In genomic region chr16:95342030-95342429, GRCm38 (mm10) we compare ENCODE assay signal across 8 mouse cellular contexts.
DNase-seq lines count a peak whose midpoint lies in the region; ATAC-seq and TF ChIP-seq lines count a peak whose summit lies in the region.

No protein-coding gene starts in this region.

- TF ChIP-seq POLR2A in CH12.LX (IDR thresholded peaks at IDR 0.05; ENCODE audit: low read depth, low read length) = no peak

- H3K27me3 ChIP-seq in forebrain, embryonic 13.5 days = no peaks in the 10 kb centered on the region
- H3K27me3 ChIP-seq in forebrain, embryonic 10.5 days (ENCODE audit: poor library complexity, severe bottlenecking) = peaks cover 11% of the 10 kb centered on the region; the same call in 1 of the 2 replicates
- H3K27me3 ChIP-seq in liver, embryonic 14.5 days (ENCODE audit: control insufficient read depth, insufficient read depth, low read length) = no peaks in the 10 kb centered on the region
- peaks cover 1% of the 10 kb centered on the region for H3K27me3 ChIP-seq in CH12.LX (replicated peaks)
- peaks cover 13% of the 10 kb centered on the region; the same call in 1 of the 2 replicates for H3K27me3 ChIP-seq in intestine, postnatal 0 days (replicated peaks; ENCODE audit: control insufficient read depth, insufficient read depth, low read length)

- H3K27ac ChIP-seq in forebrain, embryonic 13.5 days = no peak overlapping the region
- H3K27ac ChIP-seq in forebrain, embryonic 10.5 days = no peak overlapping the region
- no peak overlapping the region for H3K27ac ChIP-seq in liver, embryonic 14.5 days
- no peak overlapping the region for H3K27ac ChIP-seq in CH12.LX (ENCODE audit: insufficient read depth, low read depth)
- no peak overlapping the region for H3K27ac ChIP-seq in intestine, postnatal 0 days (ENCODE audit: low read depth, low read length)

- no peaks in the 10 kb centered on the region for H3K36me3 ChIP-seq in forebrain, embryonic 13.5 days (ENCODE audit: poor library complexity, severe bottlenecking)
- no peaks in the 10 kb centered on the region for H3K36me3 ChIP-seq in forebrain, embryonic 10.5 days (replicated peaks)
- no peaks in the 10 kb centered on the region for H3K36me3 ChIP-seq in liver, embryonic 14.5 days (replicated peaks; ENCODE audit: control insufficient read depth, insufficient read depth, low read depth)
- no peaks in the 10 kb centered on the region for H3K36me3 ChIP-seq in CH12.LX (replicated peaks in 1 of 2; ENCODE audit: control insufficient read depth in 1 of 2, insufficient read depth in 1 of 2, low read length in 1 of 2)
- H3K36me3 ChIP-seq in intestine, postnatal 0 days (ENCODE audit: control insufficient read depth, insufficient read depth) = no peaks in the 10 kb centered on the region

- no peak overlapping the region for H3K4me3 ChIP-seq in forebrain, embryonic 13.5 days
- no peak overlapping the region for H3K4me3 ChIP-seq in forebrain, embryonic 10.5 days
- no peak overlapping the region for H3K4me3 ChIP-seq in liver, embryonic 14.5 days (ENCODE audit: insufficient read depth in 1 of 2, low read depth in 2 of 2, low read length in 2 of 2)
- H3K4me3 ChIP-seq in CH12.LX (replicated peaks in 1 of 3; ENCODE audit: low read depth in 2 of 3, low read length in 2 of 3, poor library complexity in 1 of 3) = no peak overlapping the region
- H3K4me3 ChIP-seq in intestine, postnatal 0 days (ENCODE audit: low read depth, low read length) = no peak overlapping the region

- in situ Hi-C loops in CH12.LX (cut with MboI; ENCODE audit: low pct_ligation_motif_present, low pct_unique_long_range_greater_than_20kb, low sequenced_read_pairs) = loop anchor here (5.0 to 25.0 kb wide), 3 partner anchors 135 to 623 kb away; no protein-coding TSS in a partner anchor

- 0 out of 2 replicates have a peak, but pooled peaks have one; percentile 21 for TF ChIP-seq CTCF in liver, embryonic 14.5 days (IDR thresholded peaks at IDR 0.05; ENCODE audit: low read depth)
- peak in 1 of 2 experiments; percentile 93; a peak in 2 of 4 replicates for TF ChIP-seq CTCF in CH12.LX (conservative IDR thresholded peaks at IDR 0.05 in 1 of 2, IDR thresholded peaks at IDR 0.05 in 1 of 2; ENCODE audit: low read depth in 2 of 2, low read length in 2 of 2)
- peak; percentile 26; the same call in 1 of the 2 replicates for TF ChIP-seq CTCF in intestine, postnatal 0 days (IDR thresholded peaks at IDR 0.05; ENCODE audit: low read depth)

- WGBS in forebrain, embryonic 13.5 days = 79% methylated on average over 8 of the region's 8 CpGs
- 80% methylated on average over 8 of the region's 8 CpGs for WGBS in forebrain, embryonic 10.5 days
- WGBS in liver, embryonic 14.5 days (ENCODE audit: insufficient replicate concordance) = 47% methylated on average over 8 of the region's 8 CpGs
- WGBS in intestine, postnatal 0 days = 62% methylated on average over 8 of the region's 8 CpGs

- no peak for ATAC-seq in forebrain, embryonic 13.5 days
- ATAC-seq in liver, embryonic 14.5 days (ENCODE audit: insufficient read depth) = no peak
- no peak for ATAC-seq in intestine, postnatal 0 days
- no peak for ATAC-seq in erythroid progenitor cell, adult 5-6 weeks (replicated peaks; ENCODE audit: low FRiP score, poor library complexity, severe bottlenecking)

- no peak for DNase-seq in forebrain, embryonic 10.5 days (ENCODE audit: extremely low spot score, low spot score)
- no peak for DNase-seq in liver, embryonic 14.5 days (ENCODE audit: low read depth in 3 of 3, low spot score in 3 of 3)
- DNase-seq in liver (no peak), CH12.LX (ENCODE audit: extremely low read depth) (peak; percentile 57)
- no peak for DNase-seq in embryo, embryonic 11 days

- H3K4me2 ChIP-seq in forebrain, embryonic 13.5 days = peak overlapping the region; percentile 52; the same call in 1 of the 2 replicates
- no peak overlapping the region for H3K4me2 ChIP-seq in liver, embryonic 14.5 days (ENCODE audit: low read depth)
- peak overlapping the region; percentile 18; the same call in 1 of the 2 replicates for H3K4me2 ChIP-seq in CH12.LX (ENCODE audit: insufficient read depth, low read depth, poor library complexity, severe bottlenecking)
- H3K4me2 ChIP-seq in intestine, postnatal 0 days (replicated peaks; ENCODE audit: low read depth) = no peak overlapping the region

- TF ChIP-seq EP300 in liver, embryonic 14.5 days (IDR thresholded peaks at IDR 0.05; ENCODE audit: low read depth) = no peak
- peak; percentile 40 for TF ChIP-seq EP300 in CH12.LX (IDR thresholded peaks at IDR 0.05; ENCODE audit: low read length)

- dilution Hi-C loops in CH12.LX (cut with MboI; ENCODE audit: extremely low pct_ligation_motif_present, extremely low pct_unique_long_range_greater_than_20kb, low sequenced_read_pairs) = no loop called here

- TF ChIP-seq RAD21 in CH12.LX (IDR thresholded peaks at IDR 0.05; ENCODE audit: low read depth, low read length) = peak; percentile 77

- H3K4me1 ChIP-seq in forebrain, embryonic 13.5 days = peaks cover 7% of the 10 kb centered on the region
- H3K4me1 ChIP-seq in forebrain, embryonic 10.5 days = peaks cover 26% of the 10 kb centered on the region
- H3K4me1 ChIP-seq in liver, embryonic 14.5 days (replicated peaks; ENCODE audit: control insufficient read depth in 2 of 2, insufficient read depth in 2 of 2, low read length in 1 of 2) = peaks cover 0 to 5% of the 10 kb centered on the region in 2 experiments; a peak in 2 of 4 replicates
- peaks cover 10 to 14% of the 10 kb centered on the region in 2 experiments for H3K4me1 ChIP-seq in CH12.LX (ENCODE audit: control insufficient read depth in 1 of 2, insufficient read depth in 2 of 2)
- no peaks in the 10 kb centered on the region for H3K4me1 ChIP-seq in intestine, postnatal 0 days (replicated peaks; ENCODE audit: control insufficient read depth, insufficient read depth, low read length)

- no peaks in the 10 kb centered on the region for H3K9me3 ChIP-seq in forebrain, embryonic 13.5 days (replicated peaks)
- H3K9me3 ChIP-seq in forebrain, embryonic 10.5 days = no peaks in the 10 kb centered on the region
- H3K9me3 ChIP-seq in liver, embryonic 14.5 days (ENCODE audit: control insufficient read depth, low read length) = no peaks in the 10 kb centered on the region
- no peaks in the 10 kb centered on the region for H3K9me3 ChIP-seq in CH12.LX (replicated peaks; ENCODE audit: low read length)
- no peaks in the 10 kb centered on the region for H3K9me3 ChIP-seq in intestine, postnatal 0 days (ENCODE audit: control insufficient read depth)

- H3K79me2 ChIP-seq in CH12.LX (replicated peaks; ENCODE audit: control insufficient read depth, extremely low read depth, insufficient read depth, poor library complexity, severe bottlenecking) = no peaks in the 10 kb centered on the region

- no peak overlapping the region; the same call in 1 of the 2 replicates for H3K9ac ChIP-seq in forebrain, embryonic 13.5 days
- no peak overlapping the region for H3K9ac ChIP-seq in liver, embryonic 14.5 days (replicated peaks)
- H3K9ac ChIP-seq in CH12.LX (ENCODE audit: insufficient read depth, low read depth) = no peak overlapping the region
- no peak overlapping the region for H3K9ac ChIP-seq in intestine, postnatal 0 days (ENCODE audit: low read depth, low read length)

TF ChIP-seq in CH12.LX, 34 proteins besides CTCF, POLR2A, EP300 and RAD21 (continues in another document):
- TF ChIP-seq MAFK (IDR thresholded peaks at IDR 0.05; ENCODE audit: insufficient replicate concordance, low read length) = no peak
- TF ChIP-seq GABPA (IDR thresholded peaks at IDR 0.05; ENCODE audit: insufficient replicate concordance, low read depth, low read length) = no peak
- TF ChIP-seq IRF4 (IDR thresholded peaks at IDR 0.05; ENCODE audit: low read depth, low read length) = peak; percentile 82
- no peak; the same call in 1 of the 2 replicates for TF ChIP-seq NELFE (IDR thresholded peaks at IDR 0.05; ENCODE audit: low read depth, low read length)
- no peak for TF ChIP-seq TBP (conservative IDR thresholded peaks at IDR 0.05; ENCODE audit: low read depth, low read length)
- TF ChIP-seq BHLHE40 (IDR thresholded peaks at IDR 0.05; ENCODE audit: low read depth, low read length) = peak; percentile 17; the same call in 1 of the 2 replicates
- TF ChIP-seq ZNF384 (IDR thresholded peaks at IDR 0.05; ENCODE audit: low read depth, low read length) = peak; percentile 35; the same call in 1 of the 2 replicates
- TF ChIP-seq UBTF (IDR thresholded peaks at IDR 0.05; ENCODE audit: low read depth, low read length) = no peak
- TF ChIP-seq SIN3A (IDR thresholded peaks at IDR 0.05; ENCODE audit: low read length) = no peak
- 0 out of 2 replicates have a peak, but pooled peaks have one; percentile 35 for TF ChIP-seq NRF1 (IDR thresholded peaks at IDR 0.05; ENCODE audit: low read depth, low read length)
- TF ChIP-seq USF2 (conservative IDR thresholded peaks at IDR 0.05; ENCODE audit: low read depth, low read length) = no peak
- TF ChIP-seq JUN (IDR thresholded peaks at IDR 0.05; ENCODE audit: insufficient read depth, low read depth, low read length) = no peak
- 0 out of 2 replicates have a peak, but pooled peaks have one; percentile 39 for TF ChIP-seq TCF12 (IDR thresholded peaks at IDR 0.05; ENCODE audit: low read depth, low read length)
- no peak for TF ChIP-seq ZMIZ1 (IDR thresholded peaks at IDR 0.05; ENCODE audit: low read depth, low read length)
- no peak for TF ChIP-seq POLR2AphosphoS2 (IDR thresholded peaks at IDR 0.05; ENCODE audit: low read depth, low read length)
- TF ChIP-seq MXI1 (IDR thresholded peaks at IDR 0.05; ENCODE audit: low read depth, low read length) = no peak
- peak; percentile 47 for TF ChIP-seq ZC3H11A (IDR thresholded peaks at IDR 0.05; ENCODE audit: low read depth, low read length)
- peak; percentile 65 for TF ChIP-seq ELF1 (IDR thresholded peaks at IDR 0.05; ENCODE audit: low read depth, low read length)
- TF ChIP-seq MEF2A (IDR thresholded peaks at IDR 0.05; ENCODE audit: borderline replicate concordance, low read depth, low read length) = 0 out of 2 replicates have a peak, but pooled peaks have one; percentile 47
- no peak for TF ChIP-seq JUND (conservative IDR thresholded peaks at IDR 0.05; ENCODE audit: low read depth, low read length)
- TF ChIP-seq MAX (IDR thresholded peaks at IDR 0.05; ENCODE audit: low read length) = no peak
- TF ChIP-seq PAX5 (IDR thresholded peaks at IDR 0.05; ENCODE audit: low read length) = no peak
- TF ChIP-seq USF1 (IDR thresholded peaks at IDR 0.05; ENCODE audit: low read depth, low read length) = no peak
- TF ChIP-seq KAT2A (IDR thresholded peaks at IDR 0.05; ENCODE audit: insufficient replicate concordance, low read length) = no peak
- no peak for TF ChIP-seq E2F4 (IDR thresholded peaks at IDR 0.05; ENCODE audit: insufficient replicate concordance, low read depth, low read length)
- no peak; the same call in 1 of the 2 replicates for TF ChIP-seq CHD2 (IDR thresholded peaks at IDR 0.05; ENCODE audit: low read length)
- TF ChIP-seq ETS1 (conservative IDR thresholded peaks at IDR 0.05; ENCODE audit: low read depth, low read length) = 0 out of 2 replicates have a peak, but pooled peaks have one; percentile 22
- TF ChIP-seq ZKSCAN1 (IDR thresholded peaks at IDR 0.05; ENCODE audit: borderline replicate concordance, low read depth, low read length) = no peak

Comparison
In these comparisons a context has a peak if more than half of its experiments do, and no peak if none do; other contexts are left out.
1. H3K4me2 ChIP-seq: peak in forebrain, embryonic 13.5 days (single experiment) and CH12.LX (single experiment); none in liver, embryonic 14.5 days (single experiment) and intestine, postnatal 0 days (single experiment).